Mouse (Mus musculus) E14TG2a.4 (cell line): ENCODE measurements around the gene Cyp4a32.
"Not testable (repeated sequence)": the region's sequence is repeated elsewhere in the genome, so short reads cannot be mapped to it uniquely, and the experiment has no call there.

Experiments used
- H3K27me3 ChIP-seq: 2 replicates; pipeline ENCODE4 v1.6.1; 2014; ENCODE audit warnings: low read length, control low read depth; ENCODE audit not compliant: insufficient read depth
- H3K36me3 ChIP-seq: 2 replicates; pipeline ENCODE4 v1.6.1; 2014; ENCODE audit warnings: low read length, control low read depth; ENCODE audit not compliant: insufficient read depth
- H3K4me1 ChIP-seq: replicated peaks from 2 replicates; pipeline ENCODE4 v1.6.1; 2014; ENCODE audit warnings: low read depth, low read length, control low read depth
- H3K4me3 ChIP-seq: replicated peaks from 2 replicates; pipeline ENCODE4 v1.5.1; 2014; ENCODE audit warnings: mild to moderate bottlenecking, low read length
- H3K9me3 ChIP-seq: 2 replicates; pipeline ENCODE4 v1.6.1; 2014; ENCODE audit warnings: low read length, control low read depth
- CTCF ChIP-seq: conservative IDR thresholded peaks from 2 replicates; pipeline ENCODE4 v1.5.1; 2014; ENCODE audit warnings: low read length
- NANOG ChIP-seq: IDR thresholded peaks from 2 replicates; pipeline ENCODE4 v1.6.1; 2014; ENCODE audit warnings: borderline replicate concordance, low read length, mixed read lengths
- POU5F1 ChIP-seq: IDR thresholded peaks from 2 replicates; pipeline ENCODE4 v1.6.1; 2014; ENCODE audit warnings: low read length, borderline replicate concordance

The Cyp4a32 gene

GRCm38 (mm10) chr4:115600611-115601010 lies at the start of gene Cyp4a32:
Gene Cyp4a32, plus strand, starts transcription at chr4:115600969.
- not testable (repeated sequence) for H3K9me3 ChIP-seq, H3K27me3 ChIP-seq, H3K4me1 ChIP-seq, H3K36me3 ChIP-seq, H3K4me3 ChIP-seq

- Histone ChIP-seq H3K9me3 (peaks cover 22% of the 10 kb centered on the region), H3K4me3 (no peak overlapping the region), H3K27me3 (no peaks in the 10 kb centered on the region), H3K4me1 (peaks cover 15% of the 10 kb centered on the region), H3K36me3 (0 out of 2 replicates have a peak, but pooled peaks cover 4% of the 10 kb centered on the region)
- TF ChIP-seq POU5F1 (no peak), NANOG (no peak), CTCF (no peak)
Observed at GRCm38 (mm10) chr4:115552726-115553125, 48.0 kb upstream of the Cyp4a32 start.

- Histone ChIP-seq H3K36me3 (0 out of 2 replicates have a peak, but pooled peaks cover 4% of the 10 kb centered on the region), H3K4me3 (no peak overlapping the region), H3K4me1 (peaks cover 35% of the 10 kb centered on the region), H3K27me3 (no peaks in the 10 kb centered on the region), H3K9me3 (peaks cover 22% of the 10 kb centered on the region)
- TF ChIP-seq CTCF (no peak), POU5F1 (no peak), NANOG (no peak)
Observed at GRCm38 (mm10) chr4:115555513-115555912, 45.3 kb upstream of the Cyp4a32 start.

GRCm38 (mm10) chr4:115557861-115558561 lies 42.8 kb upstream of the Cyp4a32 start:
- peaks cover 4% of the 10 kb centered on the region for H3K9me3 ChIP-seq
- no peaks in the 10 kb centered on the region for H3K27me3 ChIP-seq
- peaks cover 51% of the 10 kb centered on the region for H3K4me1 ChIP-seq
- H3K4me3 ChIP-seq, result no peak overlapping the region
- TF ChIP-seq NANOG, result peak; percentile 82; the same call in 1 of the 2 replicates
- TF ChIP-seq POU5F1, result no peak
- 0 out of 2 replicates have a peak, but pooled peaks cover 1% of the 10 kb centered on the region for H3K36me3 ChIP-seq

GRCm38 (mm10) chr4:115561236-115561635 lies 39.5 kb upstream of the Cyp4a32 start:
- H3K27me3 ChIP-seq, H3K36me3 ChIP-seq, H3K9me3 ChIP-seq: not testable (repeated sequence)
- peak overlapping the region; percentile 53 for H3K4me3 ChIP-seq
- H3K4me1 ChIP-seq, result peaks cover 56% of the 10 kb centered on the region

GRCm38 (mm10) chr4:115563401-115563800 lies 37.4 kb upstream of the Cyp4a32 start, which contains the start of gene Cyp4a31:
Gene Cyp4a31, plus strand, starts transcription at chr4:115563649.
- Histone ChIP-seq H3K36me3 (no peaks in the 10 kb centered on the region), H3K4me1 (peaks cover 39% of the 10 kb centered on the region), H3K9me3 (no peaks in the 10 kb centered on the region), H3K4me3 (no peak within 1 kb of the TSS), H3K27me3 (no peaks in the 10 kb centered on the region)
- TF ChIP-seq POU5F1, result no peak
- no peak for TF ChIP-seq NANOG
- TF ChIP-seq CTCF, result no peak

GRCm38 (mm10) chr4:115564469-115565225 lies 36.1 kb upstream of the Cyp4a32 start:
- H3K4me3 ChIP-seq, H3K9me3 ChIP-seq, H3K27me3 ChIP-seq: not testable (repeated sequence)

GRCm38 (mm10) chr4:115575255-115575654 lies 25.5 kb upstream of the Cyp4a32 start:
- no peaks in the 10 kb centered on the region for H3K4me1 ChIP-seq
- TF ChIP-seq POU5F1 (no peak), CTCF (no peak), NANOG (no peak)
- no peaks in the 10 kb centered on the region for H3K27me3 ChIP-seq
- peaks cover 8% of the 10 kb centered on the region; the same call in 1 of the 2 replicates for H3K9me3 ChIP-seq
- no peaks in the 10 kb centered on the region for H3K36me3 ChIP-seq
- H3K4me3 ChIP-seq, result no peak overlapping the region

More at GRCm38 (mm10) chr4:115564469-115565225, 36.1 kb upstream of the Cyp4a32 start:
- not testable (repeated sequence) for H3K36me3 ChIP-seq
- peaks cover 28% of the 10 kb centered on the region for H3K4me1 ChIP-seq

- Histone ChIP-seq H3K27me3 (no peaks in the 10 kb centered on the region), H3K9me3 (peaks cover 10% of the 10 kb centered on the region), H3K4me1 (no peaks in the 10 kb centered on the region), H3K4me3 (no peak overlapping the region), H3K36me3 (no peaks in the 10 kb centered on the region)
- no peak for TF ChIP-seq NANOG
- no peak for TF ChIP-seq POU5F1
- TF ChIP-seq CTCF, result no peak
Observed at GRCm38 (mm10) chr4:115575776-115576175, 25.0 kb upstream of the Cyp4a32 start.
